Mouse (Mus musculus): ENCODE measurements around the gene Stkld1. TPM values are rescaled to one million over a fixed set of nuclear protein-coding genes. Genes with fewer than 3 reads are reported as not detected.

Gene Stkld1
- polyA plus RNA-seq, 1 experiment = 0.28 TPM

DNA sequence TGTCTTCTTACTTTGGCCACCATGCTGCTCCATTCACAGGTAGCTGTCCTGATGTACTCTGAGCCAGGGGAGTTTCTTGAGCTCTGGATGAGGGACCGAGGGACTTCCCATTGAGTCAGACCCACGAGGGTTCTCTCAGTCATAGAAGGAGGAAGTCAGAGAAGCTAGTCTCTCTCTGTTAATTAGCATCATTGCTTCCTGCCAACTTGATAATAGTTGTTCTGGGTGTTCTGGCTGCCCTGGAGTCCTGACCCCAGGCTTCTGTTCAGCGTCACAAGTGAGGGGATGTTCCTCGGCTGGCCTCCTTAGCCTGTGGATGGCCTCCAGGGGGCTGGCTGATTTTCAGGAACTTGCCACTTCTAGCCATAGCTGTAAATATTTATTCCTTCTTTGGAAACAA lies 40.1 kb downstream of the Stkld1 start:
- Histone ChIP-seq H3K4me3 (replicated peaks; ENCODE audit: insufficient read depth, low read depth, low read length) (no peak overlapping the region), H3K27ac (ENCODE audit: insufficient read depth, low read length) (no peak overlapping the region), H3K4me1 (ENCODE audit: control insufficient read depth, insufficient read depth, low read length) (no peaks in the 10 kb centered on the region), H3K27me3 (ENCODE audit: control insufficient read depth, insufficient read depth, low read length) (no peaks in the 10 kb centered on the region)
- TF ChIP-seq CTCF (IDR thresholded peaks at IDR 0.05; ENCODE audit: borderline replicate concordance, insufficient read depth, low read depth, low read length) (no peak), POLR2A (IDR thresholded peaks at IDR 0.05; ENCODE audit: borderline replicate concordance, insufficient read depth, low read length) (no peak)
- WGBS = 37% methylated on average over 4 of the region's 4 CpGs
- DNase-seq = no peak

DNA sequence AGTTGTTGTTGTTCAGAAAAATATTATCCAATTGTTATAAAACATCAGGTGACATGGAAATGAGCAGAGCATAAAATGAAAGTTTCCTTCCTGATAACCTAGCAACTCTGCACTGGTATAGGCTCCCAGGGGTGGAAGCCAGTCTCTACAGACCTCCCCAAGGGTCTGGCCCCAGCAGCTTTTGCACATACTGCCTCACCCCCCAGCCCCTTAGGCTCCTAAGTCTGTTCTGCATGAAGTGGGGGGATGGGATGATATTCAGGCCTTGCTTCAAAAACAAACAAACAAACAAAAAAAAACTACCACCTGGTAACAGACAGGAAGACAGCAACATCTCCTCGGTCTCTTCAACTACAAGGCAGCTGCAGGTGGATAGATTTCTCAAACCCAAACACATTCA lies 46.5 kb downstream of the Stkld1 start:
- no peak for TF ChIP-seq POLR2A (IDR thresholded peaks at IDR 0.05; ENCODE audit: borderline replicate concordance, insufficient read depth, low read length)
- TF ChIP-seq CTCF (IDR thresholded peaks at IDR 0.05; ENCODE audit: borderline replicate concordance, insufficient read depth, low read depth, low read length) = no peak
- WGBS = 63% methylated on average over 1 of the region's 1 CpGs
- Histone ChIP-seq H3K4me1 (ENCODE audit: control insufficient read depth, insufficient read depth, low read length) (no peaks in the 10 kb centered on the region), H3K27me3 (ENCODE audit: control insufficient read depth, insufficient read depth, low read length) (no peaks in the 10 kb centered on the region), H3K4me3 (replicated peaks; ENCODE audit: insufficient read depth, low read depth, low read length) (no peak overlapping the region), H3K27ac (ENCODE audit: insufficient read depth, low read length) (no peak overlapping the region)
- DNase-seq = no peak

DNA sequence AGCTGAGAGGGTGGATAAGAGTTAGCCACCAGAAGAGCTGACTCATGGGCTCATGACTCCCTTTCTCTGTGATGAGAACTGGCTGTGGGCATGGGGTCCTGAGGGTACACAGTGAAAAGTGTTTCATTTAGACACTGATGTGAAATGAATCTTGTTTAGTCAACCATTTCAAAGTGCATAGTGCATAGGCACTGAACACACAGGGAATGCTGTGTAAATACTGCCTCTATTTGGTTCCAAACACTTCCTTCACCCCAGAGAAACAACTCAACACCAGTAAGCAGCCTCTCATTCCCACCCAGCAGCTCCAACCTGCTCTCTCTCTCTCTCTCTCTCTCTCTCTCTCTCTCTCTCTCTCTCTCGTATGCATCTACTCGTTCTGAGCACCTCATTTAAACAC lies 50.3 kb downstream of the Stkld1 start:
- 71% methylated on average over 2 of the region's 2 CpGs for WGBS
- no peaks in the 10 kb centered on the region for H3K4me1 ChIP-seq (ENCODE audit: control insufficient read depth, insufficient read depth, low read length)

DNA sequence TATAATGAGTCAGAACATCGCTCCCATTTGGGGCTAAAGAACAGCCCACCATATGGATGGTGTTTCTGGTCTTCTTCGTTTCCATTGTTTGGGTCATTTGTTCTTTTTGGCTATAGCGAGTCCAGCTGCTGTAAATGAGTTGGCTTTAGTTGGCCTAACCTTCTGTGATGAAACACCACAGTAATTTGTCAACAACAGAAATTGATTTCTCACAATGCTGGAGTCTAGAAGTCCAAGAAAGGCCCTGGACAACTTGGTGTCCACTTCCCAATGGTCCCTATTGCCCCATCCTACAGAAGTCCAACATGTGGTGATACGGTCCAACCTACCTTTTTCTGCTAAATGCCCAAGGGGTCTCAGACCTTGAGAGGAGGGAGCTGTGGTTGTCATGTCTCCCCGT lies 50.8 kb downstream of the Stkld1 start:
- H3K27ac ChIP-seq (ENCODE audit: insufficient read depth, low read length) = no peak overlapping the region

More for the DNA sequence above, 50.3 kb downstream of the Stkld1 start:
- Histone ChIP-seq H3K27me3 (ENCODE audit: control insufficient read depth, insufficient read depth, low read length) (no peaks in the 10 kb centered on the region), H3K4me3 (replicated peaks; ENCODE audit: insufficient read depth, low read depth, low read length) (no peak overlapping the region), H3K27ac (ENCODE audit: insufficient read depth, low read length) (no peak overlapping the region)
- no peak for TF ChIP-seq CTCF (IDR thresholded peaks at IDR 0.05; ENCODE audit: borderline replicate concordance, insufficient read depth, low read depth, low read length)
- TF ChIP-seq POLR2A (IDR thresholded peaks at IDR 0.05; ENCODE audit: borderline replicate concordance, insufficient read depth, low read length) = no peak
- DNase-seq = no peak

DNA sequence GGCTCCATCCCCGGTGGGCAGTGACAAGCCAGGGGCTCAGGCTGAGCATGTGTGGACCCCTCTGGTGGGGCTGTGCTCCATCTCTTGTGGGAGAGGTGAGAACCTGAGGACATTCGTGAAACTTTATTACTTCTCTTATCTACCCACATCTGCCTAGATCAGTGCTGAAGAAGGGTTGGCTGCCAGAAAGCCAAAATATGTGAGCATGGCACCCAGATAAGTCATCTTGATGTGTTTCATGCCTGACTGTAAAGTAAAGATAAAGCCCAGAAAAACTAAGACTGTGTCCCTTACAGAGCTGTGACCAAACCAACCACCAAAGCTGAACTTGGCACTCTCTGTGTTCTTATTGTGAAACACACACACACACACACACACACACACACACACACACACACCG lies 60.1 kb downstream of the Stkld1 start:
- TF ChIP-seq CTCF (IDR thresholded peaks at IDR 0.05; ENCODE audit: borderline replicate concordance, insufficient read depth, low read depth, low read length) (no peak), POLR2A (IDR thresholded peaks at IDR 0.05; ENCODE audit: borderline replicate concordance, insufficient read depth, low read length) (no peak)
- DNase-seq = no peak
- 78% methylated on average over 3 of the region's 3 CpGs for WGBS

More for the DNA sequence above, 50.8 kb downstream of the Stkld1 start:
- no peak for DNase-seq
- 85% methylated on average over 5 of the region's 5 CpGs for WGBS
- no peak overlapping the region for H3K4me3 ChIP-seq (replicated peaks; ENCODE audit: insufficient read depth, low read depth, low read length)
- TF ChIP-seq CTCF (IDR thresholded peaks at IDR 0.05; ENCODE audit: borderline replicate concordance, insufficient read depth, low read depth, low read length) (no peak), POLR2A (IDR thresholded peaks at IDR 0.05; ENCODE audit: borderline replicate concordance, insufficient read depth, low read length) (no peak)
- H3K27me3 ChIP-seq (ENCODE audit: control insufficient read depth, insufficient read depth, low read length) = no peaks in the 10 kb centered on the region
- no peaks in the 10 kb centered on the region for H3K4me1 ChIP-seq (ENCODE audit: control insufficient read depth, insufficient read depth, low read length)

DNA sequence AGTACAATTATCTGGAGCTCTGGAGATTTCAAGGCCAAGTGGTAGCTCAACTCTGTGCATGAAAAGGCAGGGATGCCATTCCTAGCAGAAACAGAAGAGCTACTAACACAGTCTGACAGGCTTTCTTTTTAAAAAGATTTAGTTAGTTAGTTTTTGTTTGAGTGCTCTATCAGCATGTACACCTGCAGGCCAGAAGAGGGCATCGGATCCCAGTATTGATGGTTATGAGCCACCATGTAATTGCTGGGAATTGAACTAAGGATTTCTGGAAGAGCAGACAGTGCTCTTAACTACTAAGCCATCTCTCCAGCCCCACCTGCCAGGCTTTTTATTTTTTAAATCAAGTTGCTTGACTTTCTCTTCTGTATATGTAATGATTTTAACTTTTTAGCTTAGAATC lies 63.7 kb downstream of the Stkld1 start:
- H3K27ac ChIP-seq (ENCODE audit: insufficient read depth, low read length) = no peak overlapping the region
- H3K4me3 ChIP-seq (replicated peaks; ENCODE audit: insufficient read depth, low read depth, low read length) = no peak overlapping the region
- no peaks in the 10 kb centered on the region for H3K4me1 ChIP-seq (ENCODE audit: control insufficient read depth, insufficient read depth, low read length)
- H3K27me3 ChIP-seq (ENCODE audit: control insufficient read depth, insufficient read depth, low read length) = no peaks in the 10 kb centered on the region
- DNase-seq = no peak
- TF ChIP-seq CTCF (IDR thresholded peaks at IDR 0.05; ENCODE audit: borderline replicate concordance, insufficient read depth, low read depth, low read length) (no peak), POLR2A (IDR thresholded peaks at IDR 0.05; ENCODE audit: borderline replicate concordance, insufficient read depth, low read length) (no peak)
- 79% methylated on average over 1 of the region's 1 CpGs for WGBS

More for the DNA sequence above, 60.1 kb downstream of the Stkld1 start:
- Histone ChIP-seq H3K4me1 (ENCODE audit: control insufficient read depth, insufficient read depth, low read length) (no peaks in the 10 kb centered on the region), H3K27me3 (ENCODE audit: control insufficient read depth, insufficient read depth, low read length) (no peaks in the 10 kb centered on the region), H3K4me3 (replicated peaks; ENCODE audit: insufficient read depth, low read depth, low read length) (no peak overlapping the region), H3K27ac (ENCODE audit: insufficient read depth, low read length) (no peak overlapping the region)

DNA sequence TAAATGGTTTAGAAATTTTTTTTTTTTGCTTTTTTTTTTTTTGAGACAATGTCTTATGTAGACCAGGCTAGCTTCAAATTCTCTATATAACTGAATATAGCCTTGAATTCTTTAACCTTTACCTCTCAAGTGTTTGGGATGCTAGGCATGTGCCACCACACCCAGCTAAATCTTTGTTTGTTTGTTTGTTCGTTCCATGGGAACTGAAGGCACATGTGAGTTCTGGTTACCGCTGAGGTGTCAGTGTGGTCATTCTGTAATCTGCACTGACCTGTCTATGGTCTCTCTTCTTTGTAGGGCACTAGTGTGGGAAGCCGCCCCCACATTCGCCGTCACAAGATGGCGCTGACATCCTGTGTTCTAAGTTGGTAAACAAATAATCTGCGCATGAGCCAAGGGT lies 64.1 kb downstream of the Stkld1 start:
- TF ChIP-seq CTCF (IDR thresholded peaks at IDR 0.05; ENCODE audit: borderline replicate concordance, insufficient read depth, low read depth, low read length) = no peak
- TF ChIP-seq POLR2A (IDR thresholded peaks at IDR 0.05; ENCODE audit: borderline replicate concordance, insufficient read depth, low read length) = no peak
- WGBS = 90% methylated on average over 7 of the region's 7 CpGs
- no peaks in the 10 kb centered on the region for H3K4me1 ChIP-seq (ENCODE audit: control insufficient read depth, insufficient read depth, low read length)
- DNase-seq = no peak
- no peak overlapping the region for H3K27ac ChIP-seq (ENCODE audit: insufficient read depth, low read length)
- no peaks in the 10 kb centered on the region for H3K27me3 ChIP-seq (ENCODE audit: control insufficient read depth, insufficient read depth, low read length)
- H3K4me3 ChIP-seq (replicated peaks; ENCODE audit: insufficient read depth, low read depth, low read length) = no peak overlapping the region

Other genes with a start within 250 kb of the Stkld1 start
- 0.08 TPM in 1 of 2 replicates, not detected in the other for gene Abo, start 69.1 kb upstream of the Stkld1 start, polyA plus RNA-seq (2012; rRNA removed)
- gene Surf6, start 31.2 kb upstream of the Stkld1 start, polyA plus RNA-seq (2012; rRNA removed) = 24.0 and 25.2 TPM in 2 replicates
- gene Med22, start 23.4 kb upstream of the Stkld1 start, polyA plus RNA-seq (2012; rRNA removed) = 56.6 and 58.1 TPM in 2 replicates
- gene Rpl7a, start 23.3 kb upstream of the Stkld1 start, polyA plus RNA-seq (2012; rRNA removed) = 670 and 676 TPM in 2 replicates
- 58.6 and 60.9 TPM in 2 replicates for gene Surf2, start 17.7 kb upstream of the Stkld1 start, polyA plus RNA-seq (2012; rRNA removed)
- gene Surf1, start 17.5 kb upstream of the Stkld1 start, polyA plus RNA-seq (2012; rRNA removed) = 153 and 159 TPM in 2 replicates
- gene Surf4, start 119 bp upstream of the Stkld1 start, polyA plus RNA-seq (2012; rRNA removed) = 54.9 and 60.5 TPM in 2 replicates
- 70.3 and 72.2 TPM in 2 replicates for gene Rexo4, start 30.3 kb downstream of the Stkld1 start, polyA plus RNA-seq (2012; rRNA removed)
- 0.59 TPM in 1 of 2 replicates, not detected in the other for gene Adamts13, start 39.4 kb downstream of the Stkld1 start, polyA plus RNA-seq (2012; rRNA removed)
- gene Cacfd1, start 75.9 kb downstream of the Stkld1 start, polyA plus RNA-seq (2012; rRNA removed) = 65.8 and 66.5 TPM in 2 replicates
- gene Slc2a6, start 94.0 kb downstream of the Stkld1 start, polyA plus RNA-seq (2012; rRNA removed) = 45.4 and 49.8 TPM in 2 replicates
- 0.22 and 0.43 TPM in 2 replicates for gene Mymk, start 138.1 kb downstream of the Stkld1 start, polyA plus RNA-seq (2012; rRNA removed)
- gene Adamtsl2, start 145.3 kb downstream of the Stkld1 start, polyA plus RNA-seq (2012; rRNA removed) = 3.8 and 4.1 TPM in 2 replicates
- gene Fam163b, start 208.4 kb downstream of the Stkld1 start, polyA plus RNA-seq (2012; rRNA removed) = 19.7 and 24.3 TPM in 2 replicates
- 5.9 and 6.3 TPM in 2 replicates for gene Dbh, start 231.2 kb downstream of the Stkld1 start, polyA plus RNA-seq (2012; rRNA removed)

Data from cerebellum, adult 2 months (tissue).